Mouse (Mus musculus) midbrain, embryonic 11.5 days (tissue): ENCODE data around the gene Gm17359. TPM values are rescaled to one million over a fixed set of nuclear protein-coding genes. Genes with fewer than 3 reads are reported as not detected.

Source experiments
- ATAC-seq: fragments of 200-750 bp; cut with Nextera tagmentation; 2 replicates; pipeline ENCODE4 v1.8.0; 2017; ENCODE audit warnings: moderate TSS enrichment, moderate library complexity; ENCODE audit not compliant: low FRiP score
- DNase-seq: peaks from one replicate; pipeline ENCODE4 v3.0.0; 2015; ENCODE audit warnings: low spot score; ENCODE audit errors: missing footprints
- H3K27ac ChIP-seq: fragments of 300-500 bp; sonication (generic); 2 replicates; pipeline ENCODE4 v1.5.1; 2014; ENCODE audit warnings: low read depth, low read length
- H3K27me3 ChIP-seq: fragments of 300-500 bp; sonication (generic); 2 replicates; pipeline ENCODE4 v1.6.1; 2014; ENCODE audit warnings: mild to moderate bottlenecking, low read length, moderate library complexity, mixed read lengths; ENCODE audit not compliant: control insufficient read depth, insufficient read depth
- H3K36me3 ChIP-seq: fragments of 300-500 bp; sonication (generic); 2 replicates; pipeline ENCODE4 v1.6.1; 2014; ENCODE audit warnings: mild to moderate bottlenecking, low read length, moderate library complexity, mixed read lengths; ENCODE audit not compliant: control insufficient read depth, insufficient read depth
- H3K4me1 ChIP-seq: fragments of 300-500 bp; sonication (generic); 2 replicates; pipeline ENCODE4 v1.6.1; 2014; ENCODE audit warnings: low read length; ENCODE audit not compliant: control insufficient read depth, insufficient read depth
- H3K4me2 ChIP-seq: fragments of 300-500 bp; sonication (generic); 2 replicates; pipeline ENCODE4 v1.6.1; 2014; ENCODE audit warnings: mild to moderate bottlenecking, moderate library complexity
- H3K4me3 ChIP-seq: fragments of 300-500 bp; sonication (generic); 2 replicates; pipeline ENCODE4 v1.5.1; 2014; ENCODE audit warnings: low read depth, low read length
- H3K9ac ChIP-seq: fragments of 300-500 bp; sonication (generic); 2 replicates; pipeline ENCODE4 v1.6.1; 2014; ENCODE audit warnings: low read length
- H3K9me3 ChIP-seq: fragments of 300-500 bp; sonication (generic); 2 replicates; pipeline ENCODE4 v1.6.1; 2016; ENCODE audit warnings: low read length; ENCODE audit not compliant: control insufficient read depth
- WGBS: fragments of 180-500 bp; shearing (Covaris S2); extraction: QIAGEN DNeasy Blood & Tissue Kit; methylation state at CpG from one replicate; pipeline ENCODE4 v1.1.7; 2014; 5-methylcytosine and 5-hydroxymethylcytosine counted together
- polyA plus RNA-seq: library from polyadenylated mRNA; unstranded; fragments of >200 nt; fragmentation: Nextera tagmentation; extraction: Ambion mirVana; gene quantifications from 2 replicates; pipeline ENCODE4 v1.2.1, GENCODE M21; 2014

Gene Gm17359
- polyA plus RNA-seq, 1 experiment from 2014 or later: 0.33 TPM

DNA sequence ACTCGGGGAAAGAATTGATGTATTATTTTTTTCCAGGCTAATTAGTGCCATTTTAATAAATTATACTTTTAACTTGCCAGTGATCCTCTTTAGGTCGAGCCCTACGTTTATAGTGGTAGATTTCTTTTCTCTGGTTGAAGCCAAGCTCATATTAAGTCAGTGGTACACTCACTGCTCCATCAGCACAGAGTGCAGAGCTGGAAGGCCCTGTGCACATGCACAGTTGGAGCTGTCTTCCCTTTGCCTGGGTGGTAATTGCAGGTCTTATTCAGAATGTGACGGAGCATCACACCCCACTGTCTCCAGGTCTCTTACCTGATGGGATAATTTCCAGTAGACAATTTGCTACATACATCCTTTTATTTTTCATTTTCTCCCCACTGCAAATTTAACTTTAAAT lies 52.6 kb downstream of the Gm17359 start:
- Histone ChIP-seq H3K27me3 (no peaks in the 10 kb centered on the region), H3K9me3 (no peaks in the 10 kb centered on the region; the same call in 1 of the 2 replicates), H3K36me3 (no peaks in the 10 kb centered on the region), H3K4me2 (no peak overlapping the region), H3K4me1 (no peaks in the 10 kb centered on the region; the same call in 1 of the 2 replicates), H3K9ac (no peak overlapping the region), H3K4me3 (no peak overlapping the region), H3K27ac (no peak overlapping the region)
- no peak for DNase-seq
- 85% methylated on average over 4 of the region's 4 CpGs for WGBS
- ATAC-seq: no peak

DNA sequence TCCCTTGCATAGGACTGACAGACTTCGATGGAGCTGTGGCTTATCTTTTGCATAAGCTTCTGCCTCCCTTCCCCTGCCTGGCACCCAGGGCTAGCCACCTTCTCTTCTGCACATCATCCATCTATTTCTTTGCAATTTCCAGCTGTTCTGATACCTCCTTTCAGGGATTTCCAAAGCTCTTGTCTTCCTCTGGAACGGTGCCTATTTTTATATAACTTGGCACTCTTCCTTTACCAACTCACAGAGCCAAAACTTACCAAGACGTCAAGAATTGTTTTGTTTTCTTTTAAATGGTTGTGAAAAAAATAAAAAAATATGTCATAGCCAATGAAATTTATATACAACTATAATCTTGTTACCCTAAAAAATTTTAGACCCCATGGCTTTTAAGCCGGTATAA lies 64.1 kb downstream of the Gm17359 start:
- H3K9me3 ChIP-seq: no peaks in the 10 kb centered on the region
- H3K9ac ChIP-seq: no peak overlapping the region
- H3K4me2 ChIP-seq: no peak overlapping the region
- no peak overlapping the region for H3K4me3 ChIP-seq
- ATAC-seq: no peak
- 91% methylated on average over 4 of the region's 4 CpGs for WGBS
- H3K27me3 ChIP-seq: no peaks in the 10 kb centered on the region
- no peak overlapping the region for H3K27ac ChIP-seq
- H3K4me1 ChIP-seq: no peaks in the 10 kb centered on the region
- no peaks in the 10 kb centered on the region for H3K36me3 ChIP-seq
- DNase-seq: peak; percentile 53

DNA sequence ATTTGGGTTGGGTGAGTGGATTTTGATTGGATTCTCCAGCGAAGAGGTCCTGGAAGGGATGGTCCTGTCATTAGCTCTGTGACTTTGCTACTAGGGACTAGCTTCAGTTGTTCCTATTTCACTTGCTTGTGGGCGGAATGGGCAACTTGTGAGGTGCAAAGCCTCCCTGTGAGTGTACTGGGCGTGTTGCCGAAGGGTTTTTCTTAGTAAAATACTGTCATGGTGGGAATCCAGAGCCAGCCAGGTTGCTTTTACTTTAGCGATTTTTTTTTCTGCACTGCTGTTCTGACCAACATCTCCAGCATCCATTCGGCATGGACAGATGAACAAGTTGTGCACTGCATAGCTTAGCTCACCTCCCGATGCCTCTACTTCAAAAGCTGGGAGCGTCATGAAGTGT lies 65.6 kb downstream of the Gm17359 start:
- no peaks in the 10 kb centered on the region for H3K36me3 ChIP-seq
- no peaks in the 10 kb centered on the region for H3K9me3 ChIP-seq
- H3K4me1 ChIP-seq: no peaks in the 10 kb centered on the region
- 91% methylated on average over 8 of the region's 8 CpGs for WGBS
- H3K4me2 ChIP-seq: no peak overlapping the region
- no peak overlapping the region for H3K9ac ChIP-seq
- DNase-seq (peak; percentile 60), ATAC-seq (no peak)
- no peak overlapping the region for H3K27ac ChIP-seq
- no peak overlapping the region for H3K4me3 ChIP-seq
- H3K27me3 ChIP-seq: no peaks in the 10 kb centered on the region

DNA sequence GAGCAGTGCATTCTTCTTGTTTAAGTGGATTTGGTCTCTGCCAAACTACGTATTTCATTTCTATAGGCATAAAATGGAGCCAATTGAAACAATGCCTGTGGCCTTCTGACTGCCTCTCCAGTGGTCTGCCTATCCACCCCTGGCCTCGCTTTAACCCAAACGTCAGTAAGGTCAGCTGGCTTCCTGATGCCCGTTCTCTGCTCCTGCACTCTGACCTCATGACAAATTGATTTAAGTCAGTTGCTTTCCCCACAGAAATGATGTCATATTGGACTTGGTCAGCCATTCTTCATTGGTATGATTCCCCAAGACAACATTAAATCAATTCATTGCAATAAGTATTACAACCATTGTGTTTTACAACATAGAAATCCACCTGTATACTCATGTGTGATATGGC lies 72.1 kb downstream of the Gm17359 start:
- H3K27ac ChIP-seq: no peak overlapping the region
- peaks cover 9% of the 10 kb centered on the region; the same call in 1 of the 2 replicates for H3K4me1 ChIP-seq
- peak; percentile 76 for DNase-seq
- H3K4me2 ChIP-seq: no peak overlapping the region
- H3K9ac ChIP-seq: no peak overlapping the region
- H3K9me3 ChIP-seq: no peaks in the 10 kb centered on the region
- ATAC-seq: no peak
- WGBS: 38% methylated on average over 4 of the region's 4 CpGs
- H3K27me3 ChIP-seq: no peaks in the 10 kb centered on the region
- no peaks in the 10 kb centered on the region for H3K36me3 ChIP-seq
- H3K4me3 ChIP-seq: no peak overlapping the region

DNA sequence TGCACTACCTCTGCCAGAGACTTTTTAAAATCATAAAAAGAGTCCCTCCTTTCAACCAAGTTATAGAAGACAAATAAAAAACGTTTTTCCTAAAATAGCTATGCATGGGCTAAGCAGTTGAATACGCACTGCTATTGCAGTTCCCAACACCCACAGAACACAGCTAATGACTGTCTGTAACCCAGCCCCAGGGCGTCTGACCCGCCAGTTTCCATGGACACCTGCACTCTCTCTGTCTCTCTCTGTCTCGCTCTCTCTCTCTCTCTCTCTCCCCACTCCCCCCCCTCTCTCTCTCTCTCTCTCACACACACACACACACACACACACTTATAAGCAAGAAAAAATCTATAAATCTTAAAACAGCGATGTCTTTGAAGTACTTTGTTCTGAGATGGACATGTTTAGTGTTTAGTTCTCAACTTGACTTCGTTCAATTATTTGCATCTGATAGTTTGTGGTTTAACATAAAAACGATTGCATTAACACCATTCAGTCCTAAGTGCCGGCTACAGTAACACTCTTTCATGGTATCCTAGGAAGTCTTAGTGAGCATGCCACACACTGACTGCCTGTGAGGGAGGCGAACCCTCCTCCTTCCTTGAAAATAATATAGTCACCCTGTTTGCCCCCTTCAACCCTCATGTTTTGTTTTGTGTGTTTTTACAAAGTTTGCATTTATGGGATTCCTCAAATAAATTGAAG lies 73.6 kb downstream of the Gm17359 start:
- WGBS: 35% methylated on average over 10 of the region's 10 CpGs
- Histone ChIP-seq H3K4me1 (peaks cover 9% of the 10 kb centered on the region; the same call in 1 of the 2 replicates), H3K27ac (no peak overlapping the region), H3K9me3 (no peaks in the 10 kb centered on the region), H3K4me2 (no peak overlapping the region), H3K9ac (no peak overlapping the region), H3K36me3 (no peaks in the 10 kb centered on the region), H3K4me3 (no peak overlapping the region), H3K27me3 (no peaks in the 10 kb centered on the region)
- DNase-seq (peak; percentile 87), ATAC-seq (peak; percentile 84)

DNA sequence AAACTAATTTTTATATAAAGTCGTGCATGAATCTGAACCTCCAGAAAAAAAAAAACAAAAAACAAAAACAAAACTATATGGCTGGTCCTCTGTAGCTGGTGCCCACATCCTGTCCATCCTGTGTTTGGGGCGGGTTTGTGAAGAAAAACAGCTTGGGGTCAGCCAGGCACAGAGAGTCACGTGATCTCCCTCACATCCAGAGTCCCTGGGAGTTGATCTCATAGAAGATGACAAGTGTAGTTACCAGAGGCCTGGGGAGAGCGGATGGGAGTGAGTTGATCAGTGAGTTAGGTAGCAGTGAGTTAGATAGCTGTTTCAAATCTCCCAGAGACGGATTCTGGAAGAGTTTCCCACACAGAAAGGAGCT lies 74.2 kb downstream of the Gm17359 start:
- Histone ChIP-seq H3K4me2 (no peak overlapping the region), H3K9me3 (no peaks in the 10 kb centered on the region), H3K4me3 (no peak overlapping the region), H3K36me3 (no peaks in the 10 kb centered on the region), H3K27ac (no peak overlapping the region), H3K27me3 (no peaks in the 10 kb centered on the region), H3K4me1 (peaks cover 9% of the 10 kb centered on the region; the same call in 1 of the 2 replicates), H3K9ac (no peak overlapping the region)
- peak; percentile 87 for DNase-seq
- ATAC-seq: peak; percentile 69
- 36% methylated on average over 5 of the region's 5 CpGs for WGBS

DNA sequence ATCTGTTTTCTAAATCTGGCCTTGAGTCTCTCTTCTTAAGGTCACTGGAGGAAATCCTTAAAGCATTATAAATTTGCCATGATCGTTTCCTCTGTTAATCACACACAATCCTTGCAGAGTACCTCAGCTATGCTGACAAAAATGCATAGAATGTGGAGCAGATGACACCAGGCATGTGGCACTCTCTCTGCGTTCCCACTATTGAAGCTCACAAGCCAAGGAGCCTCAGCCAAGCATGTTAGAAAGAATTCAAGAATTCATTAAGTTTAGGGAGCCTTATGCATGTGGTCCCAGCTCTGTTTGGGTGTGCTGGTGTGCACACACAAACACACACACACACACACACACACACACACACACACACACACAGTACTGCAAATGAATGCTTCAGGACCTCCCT lies 75.2 kb downstream of the Gm17359 start:
- no peaks in the 10 kb centered on the region for H3K36me3 ChIP-seq
- H3K9ac ChIP-seq: no peak overlapping the region
- H3K9me3 ChIP-seq: no peaks in the 10 kb centered on the region
- no peak for ATAC-seq
- whole genome bisulfite sequencing: 74% methylated on average over 2 of the region's 2 CpGs
- H3K27ac ChIP-seq: no peak overlapping the region
- H3K4me3 ChIP-seq: no peak overlapping the region
- H3K4me2 ChIP-seq: no peak overlapping the region
- H3K27me3 ChIP-seq: no peaks in the 10 kb centered on the region
- peak; percentile 78 for DNase-seq
- peaks cover 10% of the 10 kb centered on the region for H3K4me1 ChIP-seq

DNA sequence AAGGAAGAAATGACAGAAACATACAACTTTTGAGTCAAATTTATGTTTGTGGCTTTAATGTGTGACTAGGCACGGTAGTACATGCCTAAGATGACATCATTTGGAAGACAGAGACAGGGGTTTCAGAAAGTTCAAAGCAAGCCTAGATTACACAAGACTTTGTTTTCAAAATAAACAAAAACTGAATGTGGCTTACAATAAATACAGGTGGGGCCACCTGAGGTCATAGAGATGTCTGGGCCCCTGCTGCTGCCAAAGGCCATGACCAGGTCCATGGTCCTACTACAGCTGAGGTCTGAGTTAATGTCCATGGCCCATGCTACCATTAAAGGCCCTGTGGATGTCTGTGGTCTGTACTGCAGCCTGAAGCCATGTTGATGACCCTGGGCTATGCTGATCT lies 77.0 kb downstream of the Gm17359 start:
- 96% methylated on average over 1 of the region's 1 CpGs for WGBS
- Histone ChIP-seq H3K9ac (no peak overlapping the region), H3K9me3 (no peaks in the 10 kb centered on the region), H3K36me3 (no peaks in the 10 kb centered on the region), H3K4me3 (no peak overlapping the region), H3K4me1 (peaks cover 17% of the 10 kb centered on the region), H3K27me3 (no peaks in the 10 kb centered on the region), H3K4me2 (no peak overlapping the region), H3K27ac (no peak overlapping the region)
- no peak for DNase-seq
- ATAC-seq: no peak

DNA sequence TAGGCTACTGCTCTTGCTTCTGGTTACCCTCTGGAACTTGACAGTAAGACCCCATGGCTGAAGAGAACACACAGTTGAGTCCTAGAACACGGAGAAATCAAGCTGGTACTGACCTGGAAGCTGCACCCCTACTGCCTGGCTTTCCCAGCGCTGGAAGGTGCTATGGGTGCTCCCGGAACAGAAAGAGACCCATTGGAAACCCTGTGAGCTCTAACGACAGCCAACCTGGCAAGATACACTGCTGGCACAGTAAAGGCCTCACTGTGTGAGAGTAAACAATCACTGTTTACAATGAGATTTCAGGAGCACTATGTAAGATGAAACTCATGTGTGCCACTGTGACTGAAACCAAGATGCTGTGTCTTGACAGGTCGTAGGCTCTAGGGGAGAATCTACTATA lies 78.6 kb downstream of the Gm17359 start:
- ATAC-seq (no peak), DNase-seq (no peak)
- Histone ChIP-seq H3K27me3 (no peaks in the 10 kb centered on the region), H3K27ac (no peak overlapping the region), H3K9ac (no peak overlapping the region), H3K4me2 (no peak overlapping the region), H3K4me3 (no peak overlapping the region), H3K36me3 (no peaks in the 10 kb centered on the region), H3K4me1 (peaks cover 13% of the 10 kb centered on the region), H3K9me3 (no peaks in the 10 kb centered on the region)
- WGBS: 88% methylated on average over 5 of the region's 5 CpGs
